Mouse (Mus musculus) erythroblast, embryonic 14.5 days (primary cell): ENCODE results near the gene Zfp362.

Source experiments
- GATA1 ChIP-seq: IDR thresholded peaks from 2 replicates; pipeline ENCODE4 v1.6.1; 2012; ENCODE audit warnings: low read length, inconsistent platforms, mixed read lengths
- TAL1 ChIP-seq: IDR thresholded peaks from 3 replicates; pipeline ENCODE4 v1.6.1; 2012; ENCODE audit warnings: low read length, inconsistent platforms, mixed read lengths

DNA sequence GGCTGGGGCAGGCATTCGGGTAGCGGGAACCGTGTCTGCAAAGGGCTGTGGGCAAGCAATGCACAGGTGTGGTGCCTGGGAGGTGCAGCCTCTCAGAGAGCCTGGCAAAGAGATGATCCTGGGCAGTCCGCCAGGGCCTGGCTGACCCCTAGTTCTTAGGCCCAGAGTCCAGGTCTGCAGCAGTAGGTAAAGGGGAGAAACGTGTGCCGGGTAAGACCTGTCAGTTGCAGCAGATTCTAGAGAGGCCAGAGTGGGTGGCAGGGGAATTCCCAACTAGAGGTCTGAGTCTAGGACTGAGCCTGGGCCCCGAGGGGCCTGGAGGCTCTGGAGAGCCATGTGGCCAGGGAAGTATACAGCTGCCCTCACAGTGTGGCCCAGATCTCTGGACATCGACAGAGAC lies 11.6 kb downstream of the Zfp362 start:
- no peak for TF ChIP-seq TAL1
- TF ChIP-seq GATA1: no peak
